Mouse (Mus musculus) hindbrain, embryonic 12.5 days (tissue): Measurements from ENCODE around the gene Foxs1. TPM values are rescaled to one million over a fixed set of nuclear protein-coding genes. Genes with fewer than 3 reads are reported as not detected.

Source experiments
- ATAC-seq: fragments of 200-750 bp; cut with Nextera tagmentation; 2 replicates; pipeline ENCODE4 v1.8.0; 2017; ENCODE audit warnings: moderate TSS enrichment; ENCODE audit not compliant: low FRiP score
- H3K27ac ChIP-seq: fragments of 300-500 bp; sonication (generic); 2 replicates; pipeline ENCODE4 v1.5.1; 2016; ENCODE audit warnings: mild to moderate bottlenecking
- H3K27me3 ChIP-seq: fragments of 300-500 bp; sonication (generic); 2 replicates; pipeline ENCODE4 v1.6.1; 2016; ENCODE audit warnings: mild to moderate bottlenecking
- H3K36me3 ChIP-seq: fragments of 300-500 bp; sonication (generic); 2 replicates; pipeline ENCODE4 v1.6.1; 2016; ENCODE audit warnings: mild to moderate bottlenecking
- H3K4me1 ChIP-seq: fragments of 300-500 bp; sonication (generic); 2 replicates; pipeline ENCODE4 v1.6.1; 2016
- H3K4me2 ChIP-seq: fragments of 300-500 bp; sonication (generic); replicated peaks from 2 replicates; pipeline ENCODE4 v1.6.1; 2016; ENCODE audit warnings: mild to moderate bottlenecking
- H3K4me3 ChIP-seq: fragments of 300-500 bp; sonication (generic); 2 replicates; pipeline ENCODE4 v1.5.1; 2016; ENCODE audit warnings: mild to moderate bottlenecking
- H3K9ac ChIP-seq: fragments of 300-500 bp; sonication (generic); 2 replicates; pipeline ENCODE4 v1.6.1; 2016; ENCODE audit warnings: mild to moderate bottlenecking, moderate library complexity
- H3K9me3 ChIP-seq: fragments of 300-500 bp; sonication (generic); replicated peaks from 2 replicates; pipeline ENCODE4 v1.6.1; 2016; ENCODE audit warnings: mild to moderate bottlenecking
- WGBS: fragments of 180-500 bp; shearing (Covaris S2); methylation state at CpG from one replicate; pipeline ENCODE4 v1.1.7; 2016; 5-methylcytosine and 5-hydroxymethylcytosine counted together
- polyA plus RNA-seq: library from polyadenylated mRNA; unstranded; fragments of >200 nt; fragmentation: Nextera tagmentation; extraction: Ambion mirVana; gene quantifications from 2 replicates; pipeline ENCODE4 v1.2.1, GENCODE M21; 2016

Foxs1 gene
- polyA plus RNA-seq, 1 experiment from 2014 or later: 2.5 TPM

DNA sequence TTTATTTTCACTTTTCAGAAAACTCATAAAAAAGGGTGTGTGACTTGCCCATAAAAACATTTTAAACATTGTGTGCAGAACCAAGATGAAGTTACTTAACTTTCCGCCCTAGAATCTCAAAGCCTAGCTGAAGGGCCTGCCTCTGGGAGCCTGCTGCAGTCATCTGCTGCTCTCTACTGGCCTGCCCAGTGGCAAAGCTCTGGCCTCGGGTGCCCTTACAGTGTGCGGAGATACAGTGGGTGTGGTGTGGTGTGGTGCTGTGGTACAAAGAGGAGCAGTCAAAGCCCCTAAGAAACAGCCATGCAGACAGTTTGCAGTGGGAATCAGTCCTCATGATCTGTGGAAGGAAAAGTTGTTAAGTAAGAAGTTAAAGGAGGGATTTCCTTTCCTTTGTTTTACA lies 45.8 kb downstream of the Foxs1 start:
- no peak for ATAC-seq
- WGBS: 93% methylated on average over 3 of the region's 3 CpGs
- Histone ChIP-seq H3K4me2 (no peak overlapping the region), H3K9me3 (no peaks in the 10 kb centered on the region), H3K36me3 (peaks cover 79% of the 10 kb centered on the region), H3K27me3 (no peaks in the 10 kb centered on the region), H3K9ac (no peak overlapping the region), H3K27ac (no peak overlapping the region), H3K4me3 (no peak overlapping the region), H3K4me1 (no peaks in the 10 kb centered on the region)

GRCm38 (mm10) chr2:152884101-152884645 lies 48.8 kb downstream of the Foxs1 start:
- no peak for ATAC-seq
- Histone ChIP-seq H3K4me3 (no peak overlapping the region), H3K9me3 (no peaks in the 10 kb centered on the region), H3K27ac (no peak overlapping the region), H3K27me3 (no peaks in the 10 kb centered on the region), H3K4me2 (no peak overlapping the region), H3K36me3 (peaks cover 80% of the 10 kb centered on the region), H3K9ac (no peak overlapping the region), H3K4me1 (no peaks in the 10 kb centered on the region)
- 97% methylated on average over 6 of the region's 6 CpGs for WGBS

Other genes starting within 250 kb of the Foxs1 start
- 34.9 and 40.5 TPM in 2 replicates for gene Mcts2, start 246.2 kb downstream of the Foxs1 start, polyA plus RNA-seq
- 157 and 159 TPM in 2 replicates for gene Id1, start 197.0 kb downstream of the Foxs1 start, polyA plus RNA-seq
- 5.0 and 5.3 TPM in 2 replicates for gene Cox4i2, start 179.0 kb downstream of the Foxs1 start, polyA plus RNA-seq
- 155 and 166 TPM in 2 replicates for gene Bcl2l1, start 101.5 kb downstream of the Foxs1 start, polyA plus RNA-seq
- 81.5 and 87.9 TPM in 2 replicates for gene Tpx2, start 85.2 kb downstream of the Foxs1 start, polyA plus RNA-seq
- 0.10 TPM in 1 of 2 replicates, not detected in the other for gene Mylk2, start 21.9 kb downstream of the Foxs1 start, polyA plus RNA-seq
- gene Dusp15, start 18.5 kb upstream of the Foxs1 start, polyA plus RNA-seq: 2.8 and 2.9 TPM in 2 replicates
- 2.4 and 3.9 TPM in 2 replicates for gene Ttll9, start 29.3 kb upstream of the Foxs1 start, polyA plus RNA-seq
- gene Pdrg1, start 82.2 kb upstream of the Foxs1 start, polyA plus RNA-seq: 127 and 131 TPM in 2 replicates
- gene Xkr7, start 98.6 kb upstream of the Foxs1 start, polyA plus RNA-seq: 1.7 and 2.0 TPM in 2 replicates
- gene Ccm2l, start 132.7 kb upstream of the Foxs1 start, polyA plus RNA-seq: 2.8 and 3.3 TPM in 2 replicates
- gene Hck, start 175.3 kb upstream of the Foxs1 start, polyA plus RNA-seq: 2.9 and 3.5 TPM in 2 replicates
- gene Tm9sf4, start 228.1 kb upstream of the Foxs1 start, polyA plus RNA-seq: 83.9 and 84.7 TPM in 2 replicates